Mouse (Mus musculus) gastrocnemius, postnatal 25 days (tissue): ENCODE results near the gene Tnpo3. TPM values are rescaled to one million over a fixed set of nuclear protein-coding genes. Genes with fewer than 3 reads are reported as not detected.
"Not testable (repeated sequence)": the region's sequence is repeated elsewhere in the genome, so short reads cannot be mapped to it uniquely, and the experiment has no call there.

Experiments used
- DNase-seq: peaks from one replicate; pipeline ENCODE4 v3.0.0; 2022
- total RNA-seq, 2 experiments: library from RNA; stranded (reverse); gene quantifications; 1 replicate in 1 of 2; 2 replicates in 1 of 2; pipeline ENCODE4 v1.2.3; 2021

The Tnpo3 gene
- total RNA-seq, 2 experiments from 2014 or later, result 28.5 to 30.8 TPM

DNA sequence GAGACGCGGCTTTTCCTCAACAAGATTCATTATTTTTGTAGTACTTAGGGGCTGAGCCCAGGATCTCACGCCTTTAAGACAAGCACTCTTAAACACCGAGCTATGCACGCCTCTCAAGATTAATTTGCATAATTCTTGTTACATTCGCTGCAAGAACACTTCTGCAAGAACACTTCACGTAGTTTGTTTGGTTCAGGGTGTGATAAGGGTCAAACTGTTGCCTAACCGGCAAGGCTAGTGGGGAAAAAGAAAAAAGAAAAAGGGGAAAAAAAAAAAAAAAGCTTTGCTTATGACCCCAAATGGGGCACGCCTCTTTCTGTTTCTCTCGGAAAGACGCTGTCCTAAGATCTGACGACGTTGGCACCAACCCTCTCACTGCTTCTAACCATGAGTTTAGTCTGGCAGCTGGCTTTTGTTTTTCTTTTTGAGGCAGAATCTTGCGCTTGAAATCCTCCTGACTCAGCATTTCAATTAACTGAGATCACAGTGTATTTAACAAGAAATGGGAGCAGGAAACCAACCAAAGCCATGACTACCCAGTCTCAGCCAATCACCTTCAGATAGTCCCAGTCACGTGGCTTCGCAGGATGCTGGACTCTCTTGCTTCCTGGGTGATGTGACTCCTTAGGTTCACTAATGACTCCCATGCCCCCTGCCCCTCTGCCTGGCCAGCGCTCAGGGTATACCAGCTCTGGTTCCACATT, 11.3 kb upstream of the Tnpo3 start:
- no peak for DNase-seq

DNA sequence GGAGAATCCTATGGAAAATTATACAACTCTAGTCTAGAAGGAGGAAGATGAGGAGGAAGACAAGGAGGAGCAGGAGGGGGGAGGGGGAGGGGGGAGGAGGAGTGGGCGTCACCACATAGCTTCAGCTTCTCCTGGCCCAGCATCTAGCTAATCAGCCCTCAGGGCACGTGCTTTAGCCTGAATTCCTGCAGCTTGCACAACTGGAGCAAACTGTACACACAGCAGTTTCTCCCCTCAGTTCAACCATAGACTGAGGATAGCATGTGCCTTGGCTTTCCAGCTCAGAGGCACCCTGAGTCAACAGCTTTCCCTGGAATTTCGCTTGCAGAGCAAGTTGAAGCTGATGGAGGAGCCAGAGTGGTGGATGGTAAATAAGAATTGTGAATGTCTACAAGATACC, 10.5 kb upstream of the Tnpo3 start:
- DNase-seq, result no peak

- DNase-seq, result not testable (repeated sequence)
Observed at GRCm38 (mm10) chr6:29610020-29610640, 443 bp upstream of the Tnpo3 start.

- no peak for DNase-seq
Observed at GRCm38 (mm10) chr6:29600188-29600587, 9.5 kb downstream of the Tnpo3 start.

GRCm38 (mm10) chr6:29595656-29596055, 14.0 kb downstream of the Tnpo3 start:
- no peak for DNase-seq

DNA sequence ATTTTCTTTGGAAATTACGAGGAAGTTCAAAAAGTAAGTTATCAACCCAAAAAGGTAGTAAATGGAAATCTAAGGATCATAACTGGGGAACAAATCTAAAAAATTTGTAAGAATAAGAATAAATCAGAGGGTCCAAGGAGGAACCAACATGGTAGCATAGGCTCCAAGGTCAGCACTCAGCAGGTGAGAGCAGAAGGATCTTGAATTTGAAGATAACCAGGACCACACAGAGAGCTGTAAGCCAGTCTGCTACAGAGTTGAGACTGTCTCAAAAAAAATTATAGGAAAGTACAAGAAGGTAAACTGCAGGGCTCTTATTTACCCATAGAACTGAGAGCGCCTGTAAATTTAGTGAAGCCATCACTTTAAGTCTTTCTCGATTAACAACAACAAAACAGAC, 28.5 kb downstream of the Tnpo3 start:
- DNase-seq, result no peak

DNA sequence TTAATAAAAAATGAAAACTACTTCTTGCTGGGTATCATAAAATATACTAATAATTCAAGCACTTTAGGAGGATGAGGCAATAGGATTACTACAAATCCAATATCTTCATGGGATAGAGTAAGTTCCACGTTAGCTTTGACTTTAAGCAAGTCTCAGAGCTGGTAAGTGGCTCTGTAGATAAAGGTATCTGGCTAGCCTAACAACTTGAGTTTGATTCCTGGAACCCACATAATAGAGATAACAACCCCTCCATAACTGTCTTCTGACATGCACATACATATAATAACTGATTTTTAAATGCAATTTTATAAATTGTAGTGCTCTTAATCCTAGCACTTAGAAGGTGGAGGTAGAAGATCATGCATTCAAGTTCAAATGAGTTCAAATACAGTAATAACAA, 28.9 kb downstream of the Tnpo3 start:
- DNase-seq, result no peak

DNA sequence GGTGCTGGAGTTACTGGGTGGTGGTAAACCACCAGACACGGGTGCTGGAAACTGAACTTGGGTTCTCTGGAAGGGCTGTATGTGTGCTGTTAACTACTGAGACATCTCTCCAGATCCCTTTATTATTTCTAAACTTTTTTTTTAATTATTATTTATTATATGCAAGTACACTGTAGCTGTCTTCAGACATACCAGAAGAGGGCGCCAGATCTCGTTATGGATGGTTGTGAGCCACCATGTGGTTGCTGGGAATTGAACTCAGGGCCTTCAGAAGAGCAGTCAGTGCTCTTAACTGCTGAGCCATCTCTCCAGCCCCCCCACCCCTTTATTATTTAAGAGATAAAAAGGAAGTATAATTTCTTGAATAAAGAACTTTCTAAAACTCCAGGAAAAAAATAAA, 33.3 kb downstream of the Tnpo3 start:
- not testable (repeated sequence) for DNase-seq

DNA sequence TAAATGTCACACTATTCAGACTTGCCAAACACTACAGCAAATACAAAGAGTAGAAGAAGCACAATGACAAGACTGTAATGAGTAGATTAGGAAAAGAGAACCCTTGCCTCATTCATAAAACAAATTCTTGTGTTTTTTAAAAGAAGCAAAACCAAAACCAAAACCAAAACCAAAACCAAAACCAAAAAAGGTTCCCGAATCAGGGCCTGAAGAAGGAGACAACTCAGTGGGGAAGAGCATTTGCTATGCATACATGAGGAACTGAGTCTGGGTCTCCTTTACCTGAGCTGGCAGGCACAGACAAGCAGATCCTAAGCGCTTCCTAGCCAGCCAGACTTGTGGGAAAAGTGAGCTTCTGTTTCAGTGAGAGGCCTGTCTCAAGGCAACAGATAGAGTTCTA, 52.6 kb downstream of the Tnpo3 start:
- DNase-seq, result no peak

DNA sequence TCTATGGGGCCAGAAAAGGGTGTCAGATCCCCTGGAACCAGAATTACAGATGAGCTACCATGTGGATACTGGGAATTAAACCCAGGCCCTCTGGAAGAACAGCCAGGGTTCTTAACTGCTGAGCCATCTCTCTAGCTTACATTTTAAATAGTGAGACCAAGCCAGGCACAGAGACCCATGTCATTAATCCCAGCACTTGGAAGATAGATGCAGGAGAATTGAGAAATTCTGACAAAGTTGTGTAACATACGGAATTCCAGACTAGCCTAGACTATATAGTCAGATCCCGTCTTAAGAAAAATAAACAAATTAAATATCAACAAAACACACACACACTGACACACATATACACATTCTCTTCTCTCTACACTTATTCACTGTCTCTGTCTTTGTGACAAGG, 57.2 kb downstream of the Tnpo3 start:
- DNase-seq, result no peak

- DNase-seq, result no peak
Observed at GRCm38 (mm10) chr6:29548086-29548485, 61.6 kb downstream of the Tnpo3 start.

GRCm38 (mm10) chr6:29547582-29547981, 62.1 kb downstream of the Tnpo3 start:
- no peak for DNase-seq

GRCm38 (mm10) chr6:29545611-29546010, 64.1 kb downstream of the Tnpo3 start:
- DNase-seq, result no peak

DNA sequence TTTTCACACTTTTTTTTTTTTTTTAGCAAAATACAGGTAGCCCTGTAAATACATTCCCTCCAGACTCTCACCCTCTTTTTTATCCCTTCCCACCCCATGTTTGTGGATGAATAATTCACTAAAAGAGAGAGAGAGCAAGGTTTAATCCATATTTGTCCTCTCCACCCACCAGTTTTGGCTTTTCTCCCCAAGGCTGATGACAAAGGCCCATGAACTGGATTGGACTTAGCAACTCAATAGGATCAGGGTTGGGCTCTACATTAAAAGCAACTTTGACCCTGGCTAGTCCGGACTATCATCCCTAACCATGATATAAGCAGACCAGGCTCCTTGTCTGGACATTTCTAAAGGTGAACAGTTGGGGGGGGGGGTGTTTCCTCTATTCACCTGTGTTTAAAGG, 68.7 kb downstream of the Tnpo3 start:
- no peak for DNase-seq

- DNase-seq, result no peak
Observed at GRCm38 (mm10) chr6:29540223-29540622, 69.5 kb downstream of the Tnpo3 start.

- DNase-seq, result no peak
Observed at GRCm38 (mm10) chr6:29539502-29539901, 70.2 kb downstream of the Tnpo3 start.

DNA sequence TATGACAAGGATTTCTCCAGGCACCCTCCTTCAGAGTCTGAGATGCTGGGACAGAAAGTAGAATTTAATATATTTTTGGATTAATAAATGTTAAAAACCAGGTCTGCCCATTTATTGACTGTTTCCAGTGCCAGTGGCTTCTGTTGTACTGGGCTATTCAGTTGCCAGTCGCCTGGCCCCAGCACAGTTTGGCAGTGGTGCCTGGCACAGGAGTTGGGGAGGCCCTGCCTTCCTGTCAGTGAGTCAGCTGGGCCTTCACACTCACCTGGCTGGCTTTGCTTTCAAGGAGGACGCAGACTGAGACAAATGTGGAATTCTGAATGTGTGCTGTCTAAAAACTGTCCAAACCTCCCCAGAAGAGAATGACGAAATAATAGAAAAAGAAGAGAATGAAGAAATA, 72.5 kb downstream of the Tnpo3 start:
- no peak for DNase-seq

DNA sequence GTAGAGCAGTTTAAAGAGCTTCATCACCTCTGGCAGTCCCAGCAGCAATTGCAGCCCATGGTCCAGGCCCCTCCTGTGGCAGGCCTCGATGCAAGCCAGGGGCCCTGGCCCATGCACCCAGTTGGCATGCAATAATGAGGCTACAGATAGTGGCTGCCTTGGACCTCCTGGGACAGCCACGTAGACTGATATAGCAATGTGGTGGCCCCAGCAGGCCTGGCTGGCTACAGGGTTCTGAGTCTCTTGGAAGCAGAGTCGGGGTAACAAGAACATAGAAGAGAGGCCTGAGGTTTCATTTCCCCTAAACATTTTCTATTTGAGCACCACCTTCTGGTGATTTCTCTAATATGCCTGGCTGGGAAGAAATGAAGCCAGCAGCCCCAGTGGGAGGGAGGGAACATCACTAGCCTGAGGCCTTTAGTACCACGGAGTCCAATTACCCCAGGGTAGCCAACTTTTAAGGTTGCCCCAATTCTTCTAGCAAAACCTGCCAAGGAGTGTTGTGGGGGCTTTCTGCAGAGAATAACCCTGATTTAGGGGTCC, 73.0 kb downstream of the Tnpo3 start:
- no peak for DNase-seq

DNA sequence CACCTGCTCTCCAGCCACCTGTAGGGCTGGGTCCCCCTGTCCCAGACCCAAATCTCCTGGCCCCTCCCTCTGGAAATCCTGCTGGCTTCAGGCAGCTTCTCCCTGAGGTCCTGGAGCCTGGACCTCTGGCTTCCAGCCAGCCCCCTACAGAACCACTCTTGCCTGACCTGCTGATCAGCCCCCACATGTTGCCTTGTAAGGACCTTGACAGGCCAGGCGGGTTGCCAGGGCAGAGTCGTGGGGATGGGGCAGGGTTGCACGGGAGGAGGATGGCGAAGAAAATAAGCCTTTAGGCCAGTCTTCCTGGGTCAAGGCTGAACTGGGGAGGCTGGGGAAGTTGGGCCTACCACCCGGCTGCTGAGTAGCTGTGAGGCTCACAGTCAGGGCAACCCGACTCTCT, 74.4 kb downstream of the Tnpo3 start:
- DNase-seq, result no peak

- no peak for DNase-seq
Observed at GRCm38 (mm10) chr6:29530050-29530449, 79.6 kb downstream of the Tnpo3 start.

DNA sequence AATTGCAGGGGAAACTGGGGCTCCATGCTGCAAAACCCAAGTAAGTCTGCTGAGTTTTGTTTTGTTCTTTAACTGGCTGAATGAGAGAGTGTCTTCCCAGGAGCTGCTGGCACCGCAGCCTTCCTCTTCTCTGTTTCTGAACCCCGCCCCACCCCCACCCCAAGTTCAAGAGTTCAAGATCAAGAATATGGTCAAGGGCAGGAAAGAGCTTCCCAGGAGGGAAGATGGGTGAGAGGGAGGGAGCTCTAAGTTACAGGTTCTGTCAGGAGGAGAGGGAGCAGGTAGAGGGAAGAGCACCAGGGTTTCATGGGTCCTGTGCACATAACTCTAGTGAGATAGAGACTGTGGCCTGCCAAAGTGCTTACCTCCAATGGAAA, 80.3 kb downstream of the Tnpo3 start:
- DNase-seq, result no peak

DNA sequence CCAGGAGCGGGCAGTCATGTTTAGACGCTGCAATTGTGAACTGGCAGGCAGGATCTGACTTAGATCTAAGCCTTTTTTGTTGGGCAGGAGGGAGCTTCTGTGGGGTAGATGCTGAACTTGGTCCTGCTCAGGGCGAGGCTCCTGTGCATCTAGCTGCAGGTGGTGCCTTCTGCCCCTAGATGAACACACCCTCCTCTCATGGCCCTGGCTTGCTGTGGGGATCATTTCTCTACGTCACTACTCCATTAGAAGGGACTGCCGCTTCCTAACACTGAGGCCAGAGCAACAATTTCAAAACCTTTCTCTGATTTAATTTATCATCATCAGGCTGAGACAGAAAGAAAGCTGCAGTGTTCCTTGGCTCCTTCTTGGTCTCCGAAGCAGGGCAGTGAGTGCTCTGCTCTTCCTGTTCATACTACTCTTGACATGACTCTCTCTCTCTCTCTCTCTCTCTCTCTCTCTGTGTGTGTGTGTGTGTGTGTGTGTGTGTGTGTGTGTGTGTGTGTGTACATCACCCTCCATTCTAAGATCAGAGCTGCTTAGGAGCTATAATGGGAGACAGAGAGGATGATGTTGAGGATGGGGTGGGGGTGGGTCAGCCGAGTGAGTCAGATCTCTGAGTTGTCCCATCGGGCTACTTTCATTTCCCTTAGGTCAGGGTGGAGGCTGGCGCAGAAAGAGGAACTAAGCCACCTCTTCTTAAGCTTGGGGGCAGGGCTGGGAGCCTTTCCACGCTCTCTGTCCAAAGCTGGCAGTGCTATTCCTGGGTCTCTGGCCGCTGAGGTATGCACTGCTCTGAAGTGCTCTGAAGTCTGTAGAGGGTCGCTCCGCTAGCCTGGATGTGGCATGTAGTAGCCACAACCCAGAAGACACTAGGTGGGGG, 80.9 kb downstream of the Tnpo3 start:
- no peak for DNase-seq

DNA sequence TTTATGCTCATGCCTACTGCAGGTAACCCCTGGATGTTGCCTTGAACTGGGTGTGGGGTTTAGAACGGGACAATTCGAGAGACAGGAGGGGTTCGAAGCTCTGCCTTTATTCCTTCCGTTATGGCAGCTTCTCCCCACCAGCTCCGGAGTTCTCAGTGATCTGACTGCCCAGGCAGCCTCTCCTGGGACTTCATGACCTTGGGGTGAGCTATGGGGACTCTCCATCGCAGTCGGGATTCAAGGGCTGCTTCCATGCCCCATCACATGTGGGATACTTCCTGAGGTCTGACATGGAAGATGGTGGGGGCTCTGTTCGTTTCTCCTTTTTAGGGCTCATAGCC, 81.6 kb downstream of the Tnpo3 start:
- DNase-seq, result no peak
